Comparison of ENCODE assay signal across 7 mouse cellular contexts in the genomic region with DNA sequence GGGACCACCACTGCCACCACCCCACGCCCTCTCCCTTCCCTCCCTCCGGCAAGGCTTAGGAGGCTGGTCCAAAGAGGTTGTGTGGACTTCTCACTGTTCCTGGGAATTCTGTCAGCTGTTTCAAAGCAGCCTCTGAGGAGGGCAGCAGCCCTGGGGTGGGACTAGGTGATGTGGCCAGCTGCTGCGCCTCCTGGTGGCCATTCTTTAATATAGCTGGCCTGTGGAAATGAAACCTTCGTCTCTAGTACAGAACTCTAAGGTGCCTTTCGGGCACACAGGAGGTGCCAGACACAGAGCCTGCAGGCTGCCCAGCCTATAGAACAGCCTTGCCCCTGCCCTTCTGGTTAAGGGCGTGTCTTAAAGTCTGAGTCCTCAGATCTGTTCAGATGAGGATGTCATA. TPM values are rescaled to one million over a fixed set of nuclear protein-coding genes. Genes with fewer than 3 reads are reported as not detected.
A peak's percentile ranks its signal among the peaks of the same experiment; 100 is the strongest.
DNase-seq lines count a peak whose midpoint lies in the region; ATAC-seq and TF ChIP-seq lines count a peak whose summit lies in the region.

No protein-coding gene starts in this region.

- no peak for TF ChIP-seq POLR2A in ES-Bruce4 (IDR thresholded peaks at IDR 0.05; ENCODE audit: insufficient read depth, low read length)
- TF ChIP-seq POLR2A in lung, adult 2 months (IDR thresholded peaks at IDR 0.05; ENCODE audit: borderline replicate concordance, extremely low read depth, low read depth, low read length): no peak

- no peak overlapping the region for H3K27ac ChIP-seq in ES-Bruce4 (ENCODE audit: insufficient read depth, low read length)
- H3K27ac ChIP-seq in neural tube, embryonic 15.5 days (replicated peaks): no peak overlapping the region

- no peak overlapping the region for H3K4me3 ChIP-seq in ES-Bruce4 (ENCODE audit: low read depth, low read length)
- no peak overlapping the region for H3K4me3 ChIP-seq in lung, adult 2 months (replicated peaks; ENCODE audit: extremely low read depth, low read depth, low read length)
- no peak overlapping the region for H3K4me3 ChIP-seq in neural tube, embryonic 15.5 days (replicated peaks)

- DNase-seq in A20 (ENCODE audit: low read depth, low spot score): peak; percentile 59
- DNase-seq in cerebellum, postnatal 10 days: peak; percentile 78 to 80
- peak; percentile 67 for DNase-seq in forelimb bud, embryonic 11.5 days (ENCODE audit: low read depth, low spot score)
- peak; percentile 31 for DNase-seq in hindlimb bud, embryonic 11.5 days (ENCODE audit: extremely low spot score, low read depth, low spot score)
- peak; percentile 47 for DNase-seq in lung, adult 2 months

- no peaks in the 10 kb centered on the region for H3K4me1 ChIP-seq in ES-Bruce4 (ENCODE audit: control insufficient read depth, insufficient read depth, low read length)
- H3K4me1 ChIP-seq in lung, adult 2 months (ENCODE audit: control insufficient read depth, insufficient read depth, low read length): peaks cover 24% of the 10 kb centered on the region
- H3K4me1 ChIP-seq in neural tube, embryonic 15.5 days: peaks cover 6% of the 10 kb centered on the region; the same call in 1 of the 2 replicates

- no peak for TF ChIP-seq EP300 in ES-Bruce4 (IDR thresholded peaks at IDR 0.05; ENCODE audit: insufficient read depth, low read depth, low read length)

- TF ChIP-seq CTCF in ES-Bruce4 (IDR thresholded peaks at IDR 0.05; ENCODE audit: low read depth, low read length): peak; percentile 76
- peak; percentile 79 for TF ChIP-seq CTCF in lung, adult 2 months (IDR thresholded peaks at IDR 0.05; ENCODE audit: insufficient read depth, low read length)

- H3K36me3 ChIP-seq in ES-Bruce4 (ENCODE audit: control insufficient read depth, insufficient read depth, low read length, poor library complexity, severe bottlenecking): no peaks in the 10 kb centered on the region
- H3K36me3 ChIP-seq in neural tube, embryonic 15.5 days: peaks cover 19% of the 10 kb centered on the region

- H3K4me2 ChIP-seq in neural tube, embryonic 15.5 days: no peak overlapping the region

- no peak overlapping the region for H3K9ac ChIP-seq in ES-Bruce4 (ENCODE audit: low read depth, poor library complexity, severe bottlenecking)
- H3K9ac ChIP-seq in neural tube, embryonic 15.5 days (replicated peaks): no peak overlapping the region

- peak; percentile 70 for ATAC-seq in neural tube, embryonic 15.5 days (ENCODE audit: low FRiP score)

- H3K9me3 ChIP-seq in ES-Bruce4 (replicated peaks; ENCODE audit: control insufficient read depth, insufficient read depth, low read length, poor library complexity, severe bottlenecking): no peaks in the 10 kb centered on the region
- H3K9me3 ChIP-seq in neural tube, embryonic 15.5 days (replicated peaks): no peaks in the 10 kb centered on the region

- WGBS in lung, adult 2 months: 20% methylated on average over 6 of the region's 6 CpGs
- 29% methylated on average over 6 of the region's 6 CpGs for WGBS in neural tube, embryonic 15.5 days

- H3K27me3 ChIP-seq in ES-Bruce4 (ENCODE audit: control insufficient read depth, insufficient read depth, low read length, poor library complexity, severe bottlenecking): no peaks in the 10 kb centered on the region
- H3K27me3 ChIP-seq in neural tube, embryonic 15.5 days (replicated peaks): no peaks in the 10 kb centered on the region

RNA-seq across cellular contexts. Expression of gene Sec22c, which starts 25.7 kb away (rescaled TPM):
- 10.3 and 12.1 TPM in 2 replicates for polyA plus RNA-seq in ES-Bruce4 (2011; ENCODE audit: insufficient read depth, insufficient read length, low read depth, missing spikeins)
- polyA plus RNA-seq in lung, adult 2 months (2012; rRNA removed): 8.9 and 9.9 TPM in 2 replicates
- 20.0 and 21.3 TPM in 2 replicates for polyA plus RNA-seq in neural tube, embryonic 15.5 days (2015; fragmentation: Nextera tagmentation; extraction: Ambion mirVana)

RNA-seq across cellular contexts. Expression of gene Ss18l2, which starts 30.6 kb away (rescaled TPM):
- 51.6 and 51.9 TPM in 2 replicates for polyA plus RNA-seq in ES-Bruce4 (2011; ENCODE audit: insufficient read depth, insufficient read length, low read depth, missing spikeins)
- 18.4 and 22.2 TPM in 2 replicates for polyA plus RNA-seq in lung, adult 2 months (2012; rRNA removed)
- 182 and 206 TPM in 2 replicates for polyA plus RNA-seq in neural tube, embryonic 15.5 days (2015; fragmentation: Nextera tagmentation; extraction: Ambion mirVana)

RNA-seq across cellular contexts. Expression of gene Vipr1, which starts 37.0 kb away (rescaled TPM):
- polyA plus RNA-seq in ES-Bruce4 (2011; ENCODE audit: insufficient read depth, insufficient read length, low read depth, missing spikeins): 0.23 and 0.28 TPM in 2 replicates
- 2.2 and 2.6 TPM in 2 replicates for polyA plus RNA-seq in lung, adult 2 months (2012; rRNA removed)
- polyA plus RNA-seq in neural tube, embryonic 15.5 days (2015; fragmentation: Nextera tagmentation; extraction: Ambion mirVana): 0.38 and 1.1 TPM in 2 replicates

RNA-seq across cellular contexts. Expression of gene Lyzl4, which starts 37.7 kb away (rescaled TPM):
- polyA plus RNA-seq in ES-Bruce4 (2011; ENCODE audit: insufficient read depth, insufficient read length, low read depth, missing spikeins): not detected in 2 replicates
- polyA plus RNA-seq in lung, adult 2 months (2012; rRNA removed): 0.66 and 0.72 TPM in 2 replicates
- polyA plus RNA-seq in neural tube, embryonic 15.5 days (2015; fragmentation: Nextera tagmentation; extraction: Ambion mirVana): 0.77 TPM in 1 of 2 replicates, not detected in the other

RNA-seq across cellular contexts. Expression of gene Nktr, which starts 39.4 kb away (rescaled TPM):
- 109 and 117 TPM in 2 replicates for polyA plus RNA-seq in ES-Bruce4 (2011; ENCODE audit: insufficient read depth, insufficient read length, low read depth, missing spikeins)
- polyA plus RNA-seq in lung, adult 2 months (2012; rRNA removed): 36.6 and 48.6 TPM in 2 replicates
- 51.5 and 52.8 TPM in 2 replicates for polyA plus RNA-seq in neural tube, embryonic 15.5 days (2015; fragmentation: Nextera tagmentation; extraction: Ambion mirVana)
